Mouse (Mus musculus) heart, postnatal 0 days (tissue): ENCODE results near the gene Sfmbt1.

Experiments used
- CTCF ChIP-seq: IDR thresholded peaks from 2 replicates; pipeline ENCODE4 v1.5.1; 2016; ENCODE audit warnings: antibody characterized with exemption, control low read depth, low read depth
- EP300 ChIP-seq: IDR thresholded peaks from 2 replicates; pipeline ENCODE4 v1.6.1; 2016; ENCODE audit warnings: antibody characterized with exemption, low read depth

DNA sequence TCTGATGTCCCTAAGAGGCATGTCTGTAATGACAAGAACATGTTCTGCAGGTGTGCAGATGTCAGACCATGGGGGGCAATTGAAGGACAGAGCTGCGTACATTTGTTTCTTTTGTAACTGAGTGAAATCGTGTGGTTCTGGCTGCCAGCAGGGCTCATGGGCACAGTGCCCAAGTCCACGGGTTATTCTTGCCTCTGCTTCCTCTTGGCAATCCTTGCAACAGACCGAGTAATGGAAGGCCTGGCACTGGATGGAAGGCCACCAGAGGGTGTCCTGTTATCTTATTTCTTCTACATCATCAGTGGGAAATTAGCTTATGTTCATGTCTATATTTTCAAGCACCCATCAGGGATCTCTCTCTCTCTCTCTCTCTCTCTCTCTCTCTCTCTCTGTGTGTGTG is 19.0 kb upstream of the Sfmbt1 start:
- TF ChIP-seq EP300 (no peak), CTCF (peak; percentile 33; the same call in 1 of the 2 replicates)
